Mouse (Mus musculus) MN1 (cell line): Measurements from ENCODE around the gene Olfr1360.

Experiments used
- DNase-seq: peaks from one replicate; pipeline ENCODE4 v3.0.0-alpha.2; 2016; ENCODE audit warnings: low spot score

Olfr1360 gene

DNA sequence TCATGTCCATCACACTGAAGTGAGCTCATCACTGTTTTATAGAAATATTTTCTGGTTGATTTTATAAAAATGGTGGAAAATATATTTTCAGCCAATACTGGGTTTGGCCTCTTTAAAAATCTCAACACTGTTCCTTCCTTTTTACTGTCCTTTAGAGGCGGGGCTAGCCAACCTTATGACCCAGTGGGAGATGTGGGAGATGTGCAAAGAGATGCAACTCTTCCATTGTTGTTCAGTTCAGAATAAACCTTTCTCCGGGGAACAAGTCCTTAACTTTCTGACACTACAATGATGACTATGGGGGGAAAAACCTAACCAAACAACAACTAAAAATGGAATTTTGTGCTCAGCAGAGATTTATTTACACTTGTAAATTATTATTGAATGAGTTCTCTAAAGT, at the start of gene Olfr1360:
Gene Olfr1360, minus strand, starts transcription at position 101 of the 400 bp plus-strand sequence.
- DNase-seq = no peak

DNA sequence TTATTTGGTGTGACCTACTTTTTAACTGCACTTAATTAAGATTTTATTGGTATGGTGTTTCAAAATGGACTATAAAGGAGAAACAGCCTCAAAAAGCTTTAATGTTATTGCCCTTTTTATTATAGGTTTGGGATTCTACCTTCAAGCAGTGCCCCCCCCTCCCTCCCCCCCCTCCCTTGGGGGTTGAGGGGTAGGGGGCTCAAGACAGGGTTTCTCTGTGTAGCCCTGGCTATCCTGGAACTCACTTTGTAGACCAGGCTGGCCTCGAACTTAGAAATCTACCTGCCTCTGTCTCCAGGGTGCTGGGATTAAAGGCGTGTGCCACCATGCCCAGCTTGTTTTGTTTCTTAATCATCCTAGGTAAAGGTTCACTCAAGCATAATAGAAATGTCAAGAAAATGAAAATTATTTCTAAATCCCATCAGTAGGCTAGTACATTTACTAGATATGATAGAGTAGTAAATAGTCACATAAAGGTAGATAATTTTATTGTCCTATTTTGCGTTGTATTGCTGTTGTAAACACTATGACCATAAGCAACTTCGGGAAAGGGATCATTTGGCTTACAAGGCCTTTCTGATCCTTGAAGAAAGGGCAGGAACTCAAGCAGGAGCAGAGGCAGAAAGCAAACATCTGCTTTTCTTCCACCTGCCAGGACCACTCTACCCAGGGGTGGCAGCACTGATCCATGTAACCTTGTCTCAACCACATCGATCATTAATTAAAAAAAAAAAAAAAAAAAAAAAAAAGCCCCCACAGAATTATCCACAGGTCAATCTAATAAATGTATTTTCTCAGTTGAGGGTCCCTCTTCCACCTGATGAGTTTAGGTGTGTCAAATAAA, 46.0 kb upstream of the Olfr1360 start:
- DNase-seq = peak; percentile 31

DNA sequence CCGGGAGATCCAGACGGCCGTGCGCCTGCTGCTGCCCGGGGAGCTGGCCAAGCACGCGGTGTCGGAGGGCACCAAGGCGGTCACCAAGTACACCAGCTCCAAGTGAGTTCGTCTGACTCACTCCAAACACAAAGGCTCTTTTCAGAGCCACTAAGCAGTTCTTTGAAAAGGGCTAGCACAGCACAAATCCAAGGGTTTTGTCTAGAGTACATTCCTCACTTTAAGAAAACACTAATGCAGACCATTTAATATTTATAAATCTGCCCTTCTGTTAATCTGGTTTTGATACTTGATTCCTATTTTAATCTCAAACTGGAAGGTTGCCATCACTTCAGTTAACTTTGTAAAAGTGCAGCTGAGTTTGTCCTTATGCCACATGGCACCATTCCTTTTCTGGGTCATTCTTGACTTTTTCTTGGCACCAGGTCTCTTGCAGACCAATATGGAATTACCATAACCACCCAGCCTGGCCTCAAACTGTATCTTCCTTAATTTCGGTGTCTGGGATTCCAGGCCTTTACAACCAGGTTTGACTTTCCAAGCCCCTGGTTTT, 45.2 kb upstream of the Olfr1360 start:
- peak; percentile 50 for DNase-seq

DNA sequence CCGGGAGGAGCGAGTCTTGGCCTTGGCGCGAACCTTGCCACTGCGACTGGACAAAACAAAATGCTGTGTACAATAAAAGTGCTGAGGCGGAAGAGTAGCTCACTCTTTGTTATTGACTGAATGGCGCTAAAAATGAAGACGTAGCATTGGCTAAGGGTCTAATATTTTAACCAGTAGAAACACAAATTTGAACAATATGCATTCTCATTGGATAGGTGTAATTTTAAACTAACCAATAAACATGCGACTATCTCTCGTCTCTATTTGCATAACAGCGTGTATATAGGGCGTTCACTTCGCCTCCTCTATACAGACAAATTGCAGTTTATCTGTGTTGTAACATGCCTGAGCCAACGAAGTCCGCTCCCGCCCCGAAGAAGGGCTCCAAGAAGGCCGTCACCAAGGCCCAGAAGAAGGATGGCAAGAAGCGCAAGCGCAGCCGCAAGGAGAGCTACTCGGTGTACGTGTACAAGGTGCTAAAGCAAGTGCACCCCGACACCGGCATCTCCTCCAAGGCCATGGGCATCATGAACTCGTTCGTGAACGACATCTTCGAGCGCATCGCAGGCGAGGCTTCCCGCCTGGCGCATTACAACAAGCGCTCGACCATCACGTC, 44.7 kb upstream of the Olfr1360 start, which contains the start of gene Hist1h2bm:
Gene Hist1h2bm, plus strand, starts transcription at position 288 of the 616 bp plus-strand sequence.
- DNase-seq = peak; percentile 94

DNA sequence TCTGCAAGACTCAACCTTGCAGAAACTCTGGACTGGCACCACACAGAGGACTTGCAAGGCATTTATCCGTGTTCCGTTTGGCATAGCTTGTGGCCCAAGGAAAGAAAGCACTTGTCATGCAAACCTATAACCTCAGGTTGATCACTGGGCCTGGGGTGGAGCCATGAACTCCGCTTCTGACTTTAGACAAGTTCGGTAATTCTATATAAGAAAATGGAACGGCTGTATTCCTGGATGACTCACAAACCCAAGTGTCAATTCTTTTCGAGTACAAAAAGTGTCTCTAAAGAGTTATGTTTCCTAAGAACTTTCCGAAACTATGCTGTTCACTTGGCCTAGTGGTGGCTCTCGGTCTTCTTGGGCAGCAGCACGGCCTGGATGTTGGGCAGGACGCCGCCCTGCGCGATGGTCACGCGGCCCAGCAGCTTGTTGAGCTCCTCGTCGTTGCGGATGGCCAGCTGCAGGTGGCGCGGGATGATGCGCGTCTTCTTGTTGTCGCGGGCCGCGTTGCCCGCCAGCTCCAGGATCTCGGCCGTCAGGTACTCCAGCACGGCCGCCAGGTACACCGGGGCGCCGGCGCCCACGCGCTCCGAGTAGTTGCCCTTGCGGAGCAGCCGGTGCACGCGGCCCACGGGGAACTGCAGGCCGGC, 44.0 kb upstream of the Olfr1360 start:
- peak; percentile 28 for DNase-seq

DNA sequence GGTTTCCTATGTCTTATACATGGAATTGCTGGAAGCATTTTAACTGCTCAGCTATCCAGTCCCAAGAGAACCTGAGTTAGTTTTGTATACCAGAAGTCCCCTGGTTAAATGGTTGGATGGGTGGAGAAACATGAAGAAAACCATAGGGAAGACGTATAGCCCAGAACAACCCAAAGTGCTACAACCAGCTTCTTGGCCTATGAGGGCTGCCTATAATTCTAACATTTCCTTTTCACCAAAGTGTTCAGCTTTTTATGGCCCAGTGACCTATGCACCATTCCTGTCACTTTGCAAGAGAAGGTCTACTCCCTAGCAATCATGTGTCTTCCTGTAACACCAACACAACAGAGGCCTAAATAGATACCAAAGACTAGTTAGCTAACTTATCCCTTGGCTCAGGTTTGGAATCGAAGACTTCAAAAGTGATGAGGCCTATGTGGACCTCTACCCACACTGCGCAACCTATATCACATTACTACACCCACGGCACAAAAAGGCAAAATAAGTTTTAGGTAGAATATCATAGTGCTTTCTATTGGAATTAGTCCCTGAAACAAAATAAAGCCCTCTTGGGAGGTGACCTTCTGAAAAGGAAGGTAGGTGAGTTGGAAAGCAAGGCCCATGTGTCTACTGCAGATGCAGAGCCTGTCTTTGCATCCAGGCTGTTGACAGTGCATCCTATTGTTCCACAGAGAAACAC, 41.3 kb upstream of the Olfr1360 start:
- DNase-seq = peak; percentile 25

DNA sequence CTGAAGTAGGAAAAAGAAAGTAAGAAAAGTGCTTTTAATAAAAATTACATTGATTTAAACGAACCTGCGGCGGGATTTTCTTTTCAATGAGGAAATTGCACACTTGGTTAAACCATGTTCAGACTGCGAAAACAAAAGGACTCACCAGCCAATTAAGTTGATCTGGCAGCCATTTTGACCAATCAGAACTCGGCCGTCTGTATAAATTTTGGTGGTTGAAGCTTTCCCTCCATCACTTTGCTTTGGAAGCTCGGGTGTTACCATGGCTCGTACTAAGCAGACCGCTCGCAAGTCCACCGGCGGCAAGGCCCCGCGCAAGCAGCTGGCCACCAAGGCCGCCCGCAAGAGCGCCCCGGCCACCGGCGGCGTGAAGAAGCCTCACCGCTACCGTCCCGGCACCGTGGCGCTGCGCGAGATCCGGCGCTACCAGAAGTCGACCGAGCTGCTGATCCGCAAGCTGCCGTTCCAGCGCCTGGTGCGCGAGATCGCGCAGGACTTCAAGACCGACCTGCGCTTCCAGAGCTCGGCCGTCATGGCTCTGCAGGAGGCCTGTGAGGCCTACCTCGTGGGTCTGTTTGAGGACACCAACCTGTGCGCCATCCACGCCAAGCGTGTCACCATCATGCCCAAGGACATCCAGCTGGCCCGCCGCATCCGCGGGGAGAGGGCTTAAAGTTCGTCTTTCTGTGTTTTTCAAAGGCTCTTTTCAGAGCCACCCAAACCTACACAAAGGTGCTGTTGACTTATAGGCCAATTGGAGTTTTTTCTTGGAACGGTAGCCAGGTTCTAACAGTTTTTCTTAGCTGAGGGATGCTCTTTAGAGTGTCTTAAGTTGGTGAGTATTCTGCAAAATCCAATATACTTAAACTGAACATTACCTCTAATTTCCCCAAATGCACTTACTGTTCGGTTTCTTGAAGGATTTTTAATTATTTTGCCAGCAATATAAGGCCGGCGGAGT, 40.5 kb upstream of the Olfr1360 start, which contains the start of gene Hist1h3h:
Gene Hist1h3h, plus strand, starts transcription at position 263 of the 961 bp plus-strand sequence.
- DNase-seq = peak; percentile 90

DNA sequence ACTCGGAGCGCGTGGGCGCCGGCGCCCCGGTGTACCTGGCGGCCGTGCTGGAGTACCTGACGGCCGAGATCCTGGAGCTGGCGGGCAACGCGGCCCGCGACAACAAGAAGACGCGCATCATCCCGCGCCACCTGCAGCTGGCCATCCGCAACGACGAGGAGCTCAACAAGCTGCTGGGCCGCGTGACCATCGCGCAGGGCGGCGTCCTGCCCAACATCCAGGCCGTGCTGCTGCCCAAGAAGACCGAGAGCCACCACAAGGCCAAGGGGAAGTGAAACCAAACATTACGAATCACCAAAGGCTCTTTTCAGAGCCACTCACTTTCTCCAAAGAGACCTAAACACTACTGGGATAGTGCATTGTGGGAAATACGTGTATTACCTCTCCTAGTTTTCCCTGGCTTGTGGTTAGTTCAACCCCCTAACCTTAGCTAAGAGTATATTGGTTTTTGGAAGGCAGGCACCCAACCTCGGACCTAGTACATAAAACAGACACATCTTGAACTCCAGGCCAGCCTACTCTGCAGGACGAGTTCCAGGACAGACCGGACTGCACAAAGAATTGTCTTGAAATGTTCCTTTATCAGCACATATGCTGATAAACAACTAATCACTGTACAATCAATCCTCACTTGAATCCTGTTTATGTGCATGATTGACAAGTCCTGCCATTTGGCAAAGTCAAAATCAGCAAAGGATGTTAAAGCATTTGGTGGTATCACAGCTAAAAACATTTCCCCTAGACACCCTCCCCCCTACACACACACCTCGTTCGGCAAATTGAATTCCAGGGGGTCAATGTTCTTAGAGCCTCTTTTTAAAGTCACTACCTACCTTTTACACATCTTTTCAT, 39.6 kb upstream of the Olfr1360 start:
- DNase-seq = peak; percentile 37

DNA sequence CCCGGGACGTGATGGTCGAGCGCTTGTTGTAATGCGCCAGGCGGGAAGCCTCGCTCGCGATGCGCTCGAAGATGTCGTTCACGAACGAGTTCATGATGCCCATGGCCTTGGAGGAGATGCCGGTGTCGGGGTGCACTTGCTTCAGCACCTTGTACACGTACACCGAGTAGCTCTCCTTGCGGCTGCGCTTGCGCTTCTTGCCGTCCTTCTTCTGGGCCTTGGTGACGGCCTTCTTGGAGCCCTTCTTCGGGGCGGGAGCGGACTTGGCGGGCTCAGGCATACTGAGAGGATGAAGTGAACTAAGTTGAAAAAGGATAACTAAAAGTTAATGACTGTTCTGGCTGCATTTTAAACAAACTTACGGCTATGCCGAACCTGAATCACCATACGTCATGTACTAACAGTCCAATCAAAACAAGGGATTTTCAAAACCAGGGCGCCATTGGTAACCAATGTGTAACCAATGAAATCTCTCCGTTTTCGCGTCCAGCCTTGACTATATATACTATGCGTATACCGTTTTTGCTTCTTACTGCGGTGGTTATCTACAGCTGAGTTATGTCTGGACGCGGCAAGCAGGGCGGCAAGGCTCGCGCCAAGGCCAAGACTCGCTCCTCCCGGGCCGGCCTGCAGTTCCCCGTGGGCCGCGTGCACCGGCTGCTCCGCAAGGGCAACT, 38.8 kb upstream of the Olfr1360 start, which contains the start of the genes Hist1h2bl and Hist1h2ai:
Gene Hist1h2bl, minus strand, starts transcription at position 280 of the 676 bp plus-strand sequence.
Gene Hist1h2ai, plus strand, starts transcription at position 559 of the 676 bp plus-strand sequence.
- DNase-seq = peak; percentile 93

DNA sequence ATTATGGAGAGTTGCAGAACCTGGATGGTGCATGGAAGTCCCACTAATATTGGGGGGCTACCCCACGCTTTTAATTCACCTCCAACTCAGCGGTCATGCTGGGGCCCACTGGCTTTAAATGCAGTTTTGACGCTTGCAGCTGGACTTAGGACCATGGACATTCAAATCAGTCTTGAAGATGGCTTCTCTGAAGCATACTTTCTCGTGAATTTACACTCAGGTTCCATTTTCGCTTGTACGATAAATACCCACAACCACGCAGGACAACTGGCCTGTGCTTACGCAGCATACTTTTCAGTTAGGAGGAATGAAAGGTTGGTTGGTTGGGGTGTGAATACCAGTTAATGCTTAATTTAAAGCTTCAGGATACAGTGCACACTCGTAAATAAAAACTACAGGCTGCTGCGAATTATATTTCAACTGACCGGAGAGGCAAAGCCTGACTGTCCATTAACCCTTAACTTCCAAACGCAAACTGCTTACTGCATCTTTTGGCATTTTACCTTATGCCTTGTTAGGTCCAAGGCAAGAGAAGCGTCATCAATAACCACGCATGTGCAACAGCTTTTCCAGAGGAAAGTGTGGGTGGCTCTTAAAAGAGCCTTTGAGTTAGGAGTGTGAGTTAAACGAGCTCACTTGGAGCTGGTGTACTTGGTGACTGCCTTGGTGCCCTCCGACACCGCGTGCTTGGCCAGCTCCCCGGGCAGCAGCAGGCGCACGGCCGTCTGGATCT, 38.1 kb upstream of the Olfr1360 start:
- DNase-seq = peak; percentile 48

DNA sequence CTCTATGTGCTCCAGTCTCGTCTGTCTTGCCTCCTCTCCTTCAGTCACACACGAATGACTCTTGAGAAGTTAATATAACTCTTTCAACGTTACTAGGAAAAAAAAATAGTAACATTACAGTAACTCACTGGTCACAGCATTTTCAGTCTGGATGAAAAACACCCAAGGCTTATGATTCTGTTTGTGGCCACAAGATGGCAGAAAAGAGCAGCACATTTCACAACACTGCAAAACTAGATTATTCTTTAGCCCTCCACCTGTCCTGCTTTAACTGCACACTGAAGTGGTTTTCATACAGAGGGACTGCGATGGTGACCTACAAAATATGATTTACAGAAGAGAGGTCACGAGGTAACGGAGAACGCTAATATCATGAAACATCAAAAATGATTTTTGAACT, 37.5 kb upstream of the Olfr1360 start:
- DNase-seq = peak; percentile 74

DNA sequence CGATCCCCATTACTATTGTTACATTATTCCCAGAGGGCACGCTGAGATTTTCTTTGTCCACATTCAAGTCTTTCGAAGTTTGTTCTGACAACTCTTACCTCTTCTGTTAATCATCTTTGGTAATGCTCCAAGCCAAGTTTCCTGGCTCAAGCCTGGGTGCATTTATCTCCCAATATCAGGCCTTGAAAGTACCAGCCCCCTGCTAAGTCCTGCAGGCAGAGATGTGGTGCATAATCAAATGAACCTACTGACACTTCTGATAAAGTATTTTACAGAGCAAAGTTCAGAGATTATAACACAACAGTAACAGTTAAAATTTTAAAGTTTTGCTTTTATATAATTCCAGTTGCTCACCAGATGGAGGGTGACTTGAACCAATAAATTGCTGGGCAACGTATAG, 34.5 kb upstream of the Olfr1360 start:
- no peak for DNase-seq

DNA sequence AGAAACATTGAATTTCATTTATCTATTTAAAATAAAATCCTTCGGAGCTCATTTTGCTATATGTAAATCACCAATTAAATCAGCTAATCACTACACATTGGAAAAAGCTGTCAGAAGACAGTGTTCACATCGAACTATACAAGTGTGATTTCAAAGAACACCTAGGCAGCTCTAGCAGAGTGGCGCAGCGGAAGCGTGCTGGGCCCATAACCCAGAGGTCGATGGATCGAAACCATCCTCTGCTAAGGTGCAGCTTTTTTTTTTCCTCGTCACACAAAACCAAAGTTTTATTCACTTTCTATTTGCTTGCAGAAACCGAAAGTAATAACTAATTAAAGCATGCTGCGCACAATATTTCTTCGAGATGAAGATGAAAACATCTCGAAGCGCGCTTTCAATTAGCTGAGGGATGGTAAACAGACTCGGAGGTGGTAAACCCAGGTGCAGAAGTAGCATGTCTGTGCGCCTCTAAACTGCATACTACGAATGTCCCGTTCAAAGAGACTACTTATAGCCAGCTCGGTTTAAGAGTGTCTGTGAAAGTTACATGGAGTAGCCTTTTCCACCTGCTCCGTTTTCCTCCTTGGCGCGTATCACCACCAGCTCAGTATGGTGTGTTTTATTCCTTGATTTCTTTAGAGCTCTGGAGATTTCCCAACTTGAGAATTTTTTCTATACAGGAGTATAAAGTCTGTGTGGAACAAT, 33.8 kb upstream of the Olfr1360 start:
- DNase-seq = peak; percentile 83

DNA sequence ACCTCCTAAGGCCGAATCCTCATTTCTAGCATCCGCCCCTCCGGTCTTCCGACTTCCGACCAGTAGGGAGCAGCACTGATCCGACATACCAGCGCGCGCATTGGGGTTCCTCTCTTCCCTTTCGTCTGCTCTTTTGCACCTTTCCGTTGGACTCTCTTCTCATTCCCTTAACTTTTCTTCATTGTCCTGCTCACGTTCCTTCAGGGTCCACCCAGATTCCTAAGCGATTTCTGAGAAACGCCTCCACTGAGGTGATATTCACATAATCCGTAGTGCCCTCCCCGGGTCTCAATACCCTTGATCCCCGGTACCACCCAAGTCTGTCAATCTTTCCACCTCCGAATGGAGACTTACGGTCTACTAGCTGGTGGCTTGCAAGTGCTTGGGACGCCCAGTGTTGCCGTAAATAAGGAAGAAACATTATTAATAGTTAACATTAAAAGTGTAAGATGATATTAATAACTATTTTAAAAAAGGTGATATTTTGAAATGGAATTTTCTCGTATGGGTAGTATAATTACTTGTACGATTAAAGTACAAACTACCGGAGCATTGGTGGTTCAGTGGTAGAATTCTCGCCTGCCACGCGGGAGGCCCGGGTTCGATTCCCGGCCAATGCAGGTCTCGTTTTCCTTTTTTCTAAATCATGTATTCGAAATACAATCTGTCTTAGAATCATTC, 33.0 kb upstream of the Olfr1360 start:
- DNase-seq = peak; percentile 86

DNA sequence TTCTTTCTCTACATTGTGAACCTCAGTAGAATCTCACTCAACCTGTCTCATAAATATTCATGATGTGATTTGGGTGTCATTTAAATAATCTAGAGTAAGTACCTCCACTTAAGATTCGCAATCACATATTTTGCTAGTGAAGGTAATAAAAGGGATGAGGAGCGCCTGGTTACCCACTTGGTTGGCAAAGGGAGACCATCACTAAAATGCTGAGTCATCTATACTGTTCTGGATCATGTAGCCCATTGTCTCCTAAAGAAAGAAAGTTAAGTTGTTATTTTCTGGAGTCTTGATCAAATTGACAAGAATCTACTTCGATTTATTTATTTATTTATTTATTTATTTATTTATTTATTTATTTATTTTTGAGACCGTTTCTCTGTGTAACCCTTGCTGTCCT, 29.5 kb upstream of the Olfr1360 start:
- DNase-seq = no peak

DNA sequence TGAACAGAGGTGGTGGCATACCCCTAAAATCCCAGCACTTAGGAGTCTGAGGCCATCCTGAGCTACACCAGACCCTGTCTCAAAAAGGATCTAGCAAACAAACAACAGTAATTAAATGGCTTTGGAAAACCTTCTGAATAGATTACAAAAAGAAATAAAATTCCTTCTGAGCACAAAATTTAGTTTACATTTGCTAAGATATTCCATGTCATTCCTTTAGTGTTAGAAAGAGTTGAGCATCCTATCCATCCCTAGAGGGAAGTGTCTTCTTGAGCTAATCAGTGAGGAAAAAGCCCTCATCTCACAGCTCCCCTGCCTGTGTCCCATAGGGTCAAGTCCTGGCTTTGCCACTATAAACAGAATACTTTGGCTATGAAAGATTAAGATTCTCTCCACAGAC, 20.6 kb upstream of the Olfr1360 start, which contains the start of gene Olfr1359:
Gene Olfr1359, plus strand, starts transcription at position 301 of the 400 bp plus-strand sequence.
- no peak for DNase-seq

DNA sequence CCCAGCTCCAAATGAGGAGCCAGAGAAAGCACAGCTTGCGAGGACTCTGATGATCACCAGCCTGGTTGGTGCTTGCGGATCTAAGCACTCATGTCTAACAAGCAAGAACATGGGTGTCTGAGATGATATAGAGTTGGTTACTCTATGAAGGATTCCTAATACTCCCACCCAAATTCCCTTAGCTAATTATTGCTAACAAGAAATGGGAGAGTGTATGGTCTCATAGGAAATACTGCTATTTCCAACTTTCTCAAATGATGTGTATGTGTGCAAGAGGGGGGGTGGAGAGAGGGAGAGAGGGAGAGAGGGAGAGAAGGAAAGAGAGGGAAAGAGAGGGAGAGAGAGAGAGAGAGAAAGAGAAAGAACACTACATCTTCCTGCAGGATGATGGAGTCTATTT, 13.9 kb downstream of the Olfr1360 start, which contains the start of gene Olfr1361:
Gene Olfr1361, minus strand, starts transcription at position 101 of the 400 bp plus-strand sequence.
- no peak for DNase-seq
